Mouse (Mus musculus) heart, postnatal 0 days (tissue): ENCODE measurements around the gene Pkig.

ENCODE experiments used
- CTCF ChIP-seq: IDR thresholded peaks from 2 replicates; pipeline ENCODE4 v1.5.1; 2016; ENCODE audit warnings: antibody characterized with exemption, control low read depth, low read depth
- EP300 ChIP-seq: IDR thresholded peaks from 2 replicates; pipeline ENCODE4 v1.6.1; 2016; ENCODE audit warnings: antibody characterized with exemption, low read depth

DNA sequence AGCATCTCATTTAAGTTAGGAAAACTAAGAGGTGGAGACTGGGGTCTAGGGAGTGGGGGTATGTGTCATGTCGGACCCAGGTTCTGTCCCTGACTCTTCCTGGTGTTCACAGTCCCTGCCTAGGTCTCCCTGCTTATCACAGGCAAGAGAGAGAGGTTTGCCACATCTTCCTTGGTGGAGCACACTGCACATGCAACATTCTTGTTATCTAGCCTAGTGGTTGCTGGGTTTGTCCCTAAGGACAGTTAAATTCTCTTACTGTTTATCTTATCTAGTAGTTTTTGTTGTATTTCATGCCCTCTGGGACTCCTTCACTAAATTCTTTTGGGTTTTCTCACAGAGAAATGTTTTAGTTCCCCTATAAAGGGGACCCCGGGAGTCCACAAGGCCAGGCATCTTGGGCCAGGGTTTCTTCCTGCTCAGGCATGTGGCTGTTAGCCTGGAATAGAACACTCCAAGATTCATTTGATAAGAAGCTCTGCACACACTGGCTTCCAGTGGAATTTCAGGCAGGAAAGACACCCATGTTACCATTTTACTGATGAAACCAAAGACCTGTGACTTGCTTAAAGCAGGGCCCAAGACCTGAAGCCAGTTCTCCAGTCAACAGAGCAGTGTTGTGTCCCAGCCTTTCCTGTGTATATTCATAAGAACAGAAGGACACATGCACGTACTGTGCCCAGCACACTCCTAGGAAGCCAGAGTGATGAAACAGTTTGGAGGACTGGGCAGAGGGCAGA, 34.9 kb downstream of the Pkig start:
- TF ChIP-seq CTCF (no peak), EP300 (no peak)
